Mouse (Mus musculus) stomach, postnatal 0 days (tissue): ENCODE data around the gene Slc10a6.

ENCODE experiments used
- CTCF ChIP-seq: IDR thresholded peaks from 2 replicates; pipeline ENCODE4 v1.5.1; 2016; ENCODE audit warnings: antibody characterized with exemption, low read depth, mild to moderate bottlenecking, moderate library complexity
- EP300 ChIP-seq: optimal IDR thresholded peaks from 2 replicates; pipeline ENCODE3; 2016; ENCODE audit warnings: antibody characterized with exemption

DNA sequence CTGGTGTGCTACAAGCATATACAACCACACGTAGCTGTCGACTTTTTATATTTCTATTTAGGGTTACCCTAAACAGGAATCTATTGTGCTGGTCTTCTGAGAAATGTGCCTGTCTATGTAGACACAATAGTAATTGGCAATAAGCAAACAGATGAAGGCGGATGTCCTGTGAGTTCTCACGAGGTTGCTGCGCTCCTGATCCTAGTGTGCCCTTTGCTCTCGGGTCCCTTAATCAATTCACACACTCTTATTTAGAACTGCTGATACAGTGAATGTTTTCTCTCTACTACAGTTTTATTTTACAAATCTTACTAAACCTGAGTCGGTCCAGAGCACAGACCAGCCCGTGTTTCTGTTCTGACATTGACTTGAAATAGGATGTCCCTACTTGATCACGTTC, 68.7 kb downstream of the Slc10a6 start:
- TF ChIP-seq CTCF (no peak), EP300 (no peak)
